Mouse (Mus musculus): ENCODE measurements around the gene 2700049A03Rik. TPM values are rescaled to one million over a fixed set of nuclear protein-coding genes. Genes with fewer than 3 reads are reported as not detected.

Gene 2700049A03Rik
- polyA plus RNA-seq, 1 experiment from 2014 or later: 12.6 TPM

DNA sequence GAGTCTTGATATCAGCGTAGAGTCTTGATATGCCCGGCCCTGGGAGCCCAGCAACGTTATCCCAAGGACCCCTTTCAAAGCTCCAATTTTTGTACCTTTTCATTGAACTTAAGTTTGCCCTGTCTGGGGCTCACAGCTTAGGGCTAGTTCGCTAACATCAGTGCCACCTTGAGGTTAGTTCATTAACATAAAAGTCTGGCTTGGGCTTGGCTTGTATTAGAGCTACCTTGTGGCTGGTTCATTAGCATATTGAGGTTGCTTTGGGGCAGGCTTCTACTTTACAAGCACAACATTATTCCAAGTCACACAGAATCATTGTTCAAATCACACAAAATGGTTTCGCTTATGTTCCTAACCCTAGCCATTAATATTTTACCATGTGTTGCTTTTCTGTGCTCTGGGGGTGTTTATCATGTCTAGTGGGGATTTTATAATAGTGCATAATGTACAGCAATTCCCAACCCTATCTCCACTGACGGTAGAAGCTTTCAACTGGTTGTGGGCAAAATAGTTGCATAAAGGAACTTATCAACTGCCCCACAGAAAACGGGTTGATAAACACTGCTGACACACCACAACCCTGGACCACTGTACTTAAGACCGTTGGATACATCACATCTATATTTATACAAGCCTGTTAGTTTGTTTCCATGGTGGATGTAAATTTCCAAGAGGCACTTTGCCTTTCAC lies 139.4 kb downstream of the 2700049A03Rik start:
- no peak overlapping the region for H3K4me3 ChIP-seq (replicated peaks)
- H3K36me3 ChIP-seq: no peaks in the 10 kb centered on the region
- no peaks in the 10 kb centered on the region for H3K27me3 ChIP-seq (replicated peaks)
- no peak for ATAC-seq
- no peaks in the 10 kb centered on the region for H3K4me1 ChIP-seq (replicated peaks)
- no peak overlapping the region for H3K4me2 ChIP-seq (replicated peaks)
- H3K9ac ChIP-seq: no peak overlapping the region
- no peak overlapping the region for H3K27ac ChIP-seq
- 79% methylated on average over 8 of the region's 8 CpGs for WGBS
- no peaks in the 10 kb centered on the region for H3K9me3 ChIP-seq

DNA sequence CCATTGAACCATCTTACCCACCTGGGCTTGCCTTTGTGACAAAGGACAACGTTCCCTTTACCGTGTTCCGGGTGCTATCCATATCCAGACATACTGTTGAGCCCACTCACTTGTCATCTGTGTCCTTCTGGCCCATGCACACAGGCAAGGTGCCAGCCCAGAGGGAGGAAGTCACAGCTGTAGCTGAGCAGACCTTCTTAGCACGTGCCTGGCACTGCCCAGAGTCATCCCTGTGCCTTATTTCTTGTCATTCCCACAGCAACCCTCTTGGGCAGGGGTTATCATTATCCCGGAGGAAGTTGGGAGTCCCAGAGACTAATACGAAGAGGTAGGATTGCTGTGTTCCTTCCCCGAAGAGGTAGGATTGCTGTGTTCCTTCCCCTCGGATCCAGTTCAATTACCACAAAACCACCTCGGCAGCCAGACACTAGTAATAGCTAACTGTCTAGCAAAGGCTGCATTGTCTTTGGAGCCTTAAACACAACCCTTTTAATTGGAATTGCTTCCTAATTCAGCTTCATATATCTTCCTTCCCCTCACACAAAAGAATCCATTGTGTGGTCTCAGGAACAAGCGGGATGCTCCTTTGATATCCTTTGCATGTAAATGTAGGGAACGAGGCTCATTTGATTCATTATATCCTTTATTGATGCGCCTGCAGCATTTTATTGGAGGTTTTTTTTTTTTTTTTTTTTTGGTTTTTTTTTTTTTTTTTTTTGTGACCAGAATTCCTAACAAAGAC lies 143.0 kb downstream of the 2700049A03Rik start:
- 70% methylated on average over 12 of the region's 12 CpGs for WGBS
- Histone ChIP-seq H3K4me2 (replicated peaks) (no peak overlapping the region), H3K4me1 (replicated peaks) (no peaks in the 10 kb centered on the region), H3K36me3 (no peaks in the 10 kb centered on the region), H3K4me3 (replicated peaks) (no peak overlapping the region), H3K27ac (no peak overlapping the region), H3K27me3 (replicated peaks) (no peaks in the 10 kb centered on the region), H3K9me3 (no peaks in the 10 kb centered on the region), H3K9ac (no peak overlapping the region)
- ATAC-seq: no peak

GRCm38 (mm10) chr12:71281201-71281768 lies 144.6 kb downstream of the 2700049A03Rik start:
- no peak overlapping the region for H3K9ac ChIP-seq
- H3K9me3 ChIP-seq: no peaks in the 10 kb centered on the region
- H3K27me3 ChIP-seq (replicated peaks): no peaks in the 10 kb centered on the region
- no peak overlapping the region for H3K27ac ChIP-seq
- H3K36me3 ChIP-seq: no peaks in the 10 kb centered on the region
- 82% methylated on average over 12 of the region's 12 CpGs for WGBS
- H3K4me2 ChIP-seq (replicated peaks): no peak overlapping the region
- H3K4me1 ChIP-seq (replicated peaks): no peaks in the 10 kb centered on the region
- no peak for ATAC-seq
- H3K4me3 ChIP-seq (replicated peaks): no peak overlapping the region

- Histone ChIP-seq H3K27ac (no peak overlapping the region), H3K4me3 (replicated peaks) (no peak overlapping the region), H3K36me3 (no peaks in the 10 kb centered on the region), H3K4me1 (replicated peaks) (no peaks in the 10 kb centered on the region), H3K4me2 (replicated peaks) (no peak overlapping the region), H3K27me3 (replicated peaks) (no peaks in the 10 kb centered on the region), H3K9ac (no peak overlapping the region), H3K9me3 (no peaks in the 10 kb centered on the region)
- no peak for ATAC-seq
Observed at GRCm38 (mm10) chr12:71285399-71285798, 148.8 kb downstream of the 2700049A03Rik start.

DNA sequence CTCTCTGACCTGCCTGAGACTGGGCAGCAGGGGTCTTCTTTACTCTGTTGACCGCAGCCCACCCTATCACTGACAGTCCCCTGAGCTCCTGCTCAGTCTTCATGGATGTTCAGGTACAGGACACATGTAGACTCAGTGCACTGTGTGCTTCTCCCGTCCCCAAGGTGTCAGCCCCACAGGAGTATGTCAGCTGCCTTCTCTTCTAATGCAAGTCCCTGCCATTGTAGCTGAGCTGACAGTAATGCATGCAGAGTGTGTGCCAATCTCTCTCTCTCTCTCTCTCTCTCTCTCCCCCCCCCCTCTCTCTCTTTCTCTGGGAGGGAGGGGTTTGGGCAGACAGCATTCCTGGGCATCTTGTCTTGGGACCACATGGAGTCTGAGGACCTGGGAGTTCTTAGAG lies 153.8 kb downstream of the 2700049A03Rik start:
- Histone ChIP-seq H3K4me1 (replicated peaks) (no peaks in the 10 kb centered on the region), H3K27me3 (replicated peaks) (no peaks in the 10 kb centered on the region), H3K4me3 (replicated peaks) (no peak overlapping the region), H3K27ac (no peak overlapping the region), H3K4me2 (replicated peaks) (no peak overlapping the region), H3K9me3 (no peaks in the 10 kb centered on the region), H3K9ac (no peak overlapping the region), H3K36me3 (no peaks in the 10 kb centered on the region)
- 62% methylated on average over 2 of the region's 2 CpGs for WGBS
- no peak for ATAC-seq

Other genes starting within 250 kb of the 2700049A03Rik start
- gene Actr10, start 199.0 kb upstream of the 2700049A03Rik start, polyA plus RNA-seq (2015; fragmentation: Nextera tagmentation; extraction: Ambion mirVana): 192 and 223 TPM in 2 replicates
- 593 and 607 TPM in 2 replicates for gene Psma3, start 162.2 kb upstream of the 2700049A03Rik start, polyA plus RNA-seq (2015; fragmentation: Nextera tagmentation; extraction: Ambion mirVana)
- gene Arid4a, start 120.9 kb upstream of the 2700049A03Rik start, polyA plus RNA-seq (2015; fragmentation: Nextera tagmentation; extraction: Ambion mirVana): 35.0 and 39.3 TPM in 2 replicates
- gene Tomm20l, start 25.4 kb upstream of the 2700049A03Rik start, polyA plus RNA-seq (2015; fragmentation: Nextera tagmentation; extraction: Ambion mirVana): not detected in 2 replicates
- 108 and 109 TPM in 2 replicates for gene Timm9, start 164 bp upstream of the 2700049A03Rik start, polyA plus RNA-seq (2015; fragmentation: Nextera tagmentation; extraction: Ambion mirVana)
- 12.7 and 14.6 TPM in 2 replicates for gene Dact1, start 173.0 kb downstream of the 2700049A03Rik start, polyA plus RNA-seq (2015; fragmentation: Nextera tagmentation; extraction: Ambion mirVana)